Mouse (Mus musculus): ENCODE measurements around the gene Fgf18. TPM values are rescaled to one million over a fixed set of nuclear protein-coding genes. Genes with fewer than 3 reads are reported as not detected.

Fgf18 gene
- total and polyA plus RNA-seq, 3 experiments = not detected

GRCm38 (mm10) chr11:33107540-33107939, 39.7 kb downstream of the Fgf18 start:
- no peak for DNase-seq (ENCODE audit: extremely low read depth)
- no peak overlapping the region for H3K9ac ChIP-seq (ENCODE audit: insufficient read depth, low read depth)
- no peak overlapping the region for H3K4me3 ChIP-seq (replicated peaks in 1 of 3; ENCODE audit: low read depth in 2 of 3, low read length in 2 of 3, poor library complexity in 1 of 3)
- H3K9me3 ChIP-seq (replicated peaks; ENCODE audit: low read length) = no peaks in the 10 kb centered on the region
- H3K79me2 ChIP-seq (replicated peaks; ENCODE audit: control insufficient read depth, extremely low read depth, insufficient read depth, poor library complexity, severe bottlenecking) = no peaks in the 10 kb centered on the region
- H3K4me1 ChIP-seq (ENCODE audit: control insufficient read depth in 1 of 2, insufficient read depth in 2 of 2) = peaks cover 0 to 5% of the 10 kb centered on the region in 2 experiments; a peak in 3 of 4 replicates
- no peaks in the 10 kb centered on the region for H3K36me3 ChIP-seq (replicated peaks in 1 of 2; ENCODE audit: control insufficient read depth in 1 of 2, insufficient read depth in 1 of 2, low read length in 1 of 2)
- no peak overlapping the region for H3K27ac ChIP-seq (ENCODE audit: insufficient read depth, low read depth)
- no peak overlapping the region for H3K4me2 ChIP-seq (ENCODE audit: insufficient read depth, low read depth, poor library complexity, severe bottlenecking)
- in situ Hi-C loops (cut with MboI; ENCODE audit: low pct_ligation_motif_present, low pct_unique_long_range_greater_than_20kb, low sequenced_read_pairs) (no loop called here), dilution Hi-C loops (cut with MboI; ENCODE audit: extremely low pct_ligation_motif_present, extremely low pct_unique_long_range_greater_than_20kb, low sequenced_read_pairs) (no loop called here)
- H3K27me3 ChIP-seq (replicated peaks) = peaks cover 36% of the 10 kb centered on the region
- no peak for TF ChIP-seq MAFK (IDR thresholded peaks at IDR 0.05; ENCODE audit: insufficient replicate concordance, low read length)
- no peak for TF ChIP-seq E2F4 (IDR thresholded peaks at IDR 0.05; ENCODE audit: insufficient replicate concordance, low read depth, low read length)
- TF ChIP-seq SMC3 (IDR thresholded peaks at IDR 0.05; ENCODE audit: low read depth, low read length) = no peak
- TF ChIP-seq NRF1 (IDR thresholded peaks at IDR 0.05; ENCODE audit: low read depth, low read length) = no peak
- no peak for TF ChIP-seq ZNF384 (IDR thresholded peaks at IDR 0.05; ENCODE audit: low read depth, low read length)
- TF ChIP-seq CTCF (conservative IDR thresholded peaks at IDR 0.05 in 1 of 2, IDR thresholded peaks at IDR 0.05 in 1 of 2; ENCODE audit: low read depth in 2 of 2, low read length in 2 of 2) = no peak

DNA sequence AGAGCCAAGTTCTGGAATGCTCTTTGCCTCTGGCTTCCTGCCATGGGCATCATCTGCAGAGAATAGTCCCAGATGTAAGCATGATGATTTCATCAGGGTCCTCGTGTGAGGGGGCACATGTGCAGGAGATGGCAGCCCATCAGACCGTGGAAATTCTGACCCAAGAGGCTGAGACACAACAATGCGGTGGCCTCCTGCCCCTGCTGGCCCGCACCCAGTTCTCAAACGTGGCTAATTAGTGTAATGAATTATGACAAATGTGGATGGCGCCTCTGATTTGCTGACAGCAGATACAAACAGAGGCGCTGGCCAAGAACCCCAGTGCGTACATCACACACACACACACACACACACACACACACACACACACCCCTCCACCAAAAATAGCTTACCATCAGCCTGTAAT, 42.3 kb downstream of the Fgf18 start:
- Histone ChIP-seq H3K79me2 (replicated peaks; ENCODE audit: control insufficient read depth, extremely low read depth, insufficient read depth, poor library complexity, severe bottlenecking) (no peaks in the 10 kb centered on the region), H3K9ac (ENCODE audit: insufficient read depth, low read depth) (no peak overlapping the region), H3K4me2 (ENCODE audit: insufficient read depth, low read depth, poor library complexity, severe bottlenecking) (no peak overlapping the region), H3K4me1 (ENCODE audit: control insufficient read depth in 1 of 2, insufficient read depth in 2 of 2) (peaks cover 0 to 5% of the 10 kb centered on the region in 2 experiments; a peak in 3 of 4 replicates), H3K9me3 (replicated peaks; ENCODE audit: low read length) (no peaks in the 10 kb centered on the region), H3K27me3 (replicated peaks) (peaks cover 16% of the 10 kb centered on the region), H3K36me3 (replicated peaks in 1 of 2; ENCODE audit: control insufficient read depth in 1 of 2, insufficient read depth in 1 of 2, low read length in 1 of 2) (no peaks in the 10 kb centered on the region), H3K4me3 (replicated peaks in 1 of 3; ENCODE audit: low read depth in 2 of 3, low read length in 2 of 3, poor library complexity in 1 of 3) (no peak overlapping the region), H3K27ac (ENCODE audit: insufficient read depth, low read depth) (no peak overlapping the region)
- no peak for DNase-seq (ENCODE audit: extremely low read depth)
- in situ Hi-C loops (cut with MboI; ENCODE audit: low pct_ligation_motif_present, low pct_unique_long_range_greater_than_20kb, low sequenced_read_pairs) (no loop called here), dilution Hi-C loops (cut with MboI; ENCODE audit: extremely low pct_ligation_motif_present, extremely low pct_unique_long_range_greater_than_20kb, low sequenced_read_pairs) (no loop called here)
- TF ChIP-seq EP300 (IDR thresholded peaks at IDR 0.05; ENCODE audit: low read length) (no peak), E2F4 (IDR thresholded peaks at IDR 0.05; ENCODE audit: insufficient replicate concordance, low read depth, low read length) (no peak), USF1 (IDR thresholded peaks at IDR 0.05; ENCODE audit: low read depth, low read length) (no peak), MAFK (IDR thresholded peaks at IDR 0.05; ENCODE audit: insufficient replicate concordance, low read length) (no peak), IRF4 (IDR thresholded peaks at IDR 0.05; ENCODE audit: low read depth, low read length) (no peak), ELF1 (IDR thresholded peaks at IDR 0.05; ENCODE audit: low read depth, low read length) (no peak), MXI1 (IDR thresholded peaks at IDR 0.05; ENCODE audit: low read depth, low read length) (no peak), SIN3A (IDR thresholded peaks at IDR 0.05; ENCODE audit: low read length) (no peak), NRF1 (IDR thresholded peaks at IDR 0.05; ENCODE audit: low read depth, low read length) (no peak), KAT2A (IDR thresholded peaks at IDR 0.05; ENCODE audit: insufficient replicate concordance, low read length) (no peak), ZNF384 (IDR thresholded peaks at IDR 0.05; ENCODE audit: low read depth, low read length) (no peak)
